Mouse (Mus musculus): ENCODE data around the gene Ate1.

- TF ChIP-seq CTCF (conservative IDR thresholded peaks at IDR 0.05; ENCODE audit: insufficient read depth, insufficient read length, low read depth, low read length), result no peak
- TF ChIP-seq POLR2A (IDR thresholded peaks at IDR 0.05; ENCODE audit: low read depth, low read length), result no peak
Observed at GRCm38 (mm10) chr7:130473881-130474280, 46.3 kb downstream of the Ate1 start.
